Mouse (Mus musculus) neural tube, embryonic 10.5 days (tissue): ENCODE results near the gene Gpr1.
"Not testable (repeated sequence)": the region's sequence is repeated elsewhere in the genome, so short reads cannot be mapped to it uniquely, and the experiment has no call there.

ENCODE experiments used
- DNase-seq: peaks from one replicate; pipeline ENCODE4 v3.0.0-alpha.2; 2017; ENCODE audit warnings: low spot score; ENCODE audit errors: extremely low spot score

Gpr1 gene

GRCm38 (mm10) chr1:63225009-63225408, 10.7 kb upstream of the Gpr1 start:
- DNase-seq = no peak

- no peak for DNase-seq
Measured at GRCm38 (mm10) chr1:63219277-63219676, 4.9 kb upstream of the Gpr1 start.

GRCm38 (mm10) chr1:63214631-63215030, 288 bp upstream of the Gpr1 start:
- no peak for DNase-seq

- DNase-seq = no peak
Measured at GRCm38 (mm10) chr1:63213478-63214270, 669 bp downstream of the Gpr1 start.

- no peak for DNase-seq
Measured at GRCm38 (mm10) chr1:63209861-63210529, 4.3 kb downstream of the Gpr1 start.

GRCm38 (mm10) chr1:63207607-63208006, 6.7 kb downstream of the Gpr1 start:
- DNase-seq = no peak

- DNase-seq = no peak
Measured at GRCm38 (mm10) chr1:63204660-63205394, 9.5 kb downstream of the Gpr1 start.

GRCm38 (mm10) chr1:63203950-63204659, 10.2 kb downstream of the Gpr1 start:
- peak; percentile 77 for DNase-seq

GRCm38 (mm10) chr1:63203471-63203870, 10.9 kb downstream of the Gpr1 start:
- DNase-seq = no peak

GRCm38 (mm10) chr1:63201672-63202071, 12.7 kb downstream of the Gpr1 start:
- DNase-seq = no peak

- no peak for DNase-seq
Measured at GRCm38 (mm10) chr1:63200322-63200721, 14.0 kb downstream of the Gpr1 start.

GRCm38 (mm10) chr1:63199387-63199786, 15.0 kb downstream of the Gpr1 start:
- no peak for DNase-seq

- DNase-seq = no peak
Measured at GRCm38 (mm10) chr1:63195848-63196512, 18.4 kb downstream of the Gpr1 start.

GRCm38 (mm10) chr1:63192306-63193065, 21.9 kb downstream of the Gpr1 start:
- no peak for DNase-seq

- DNase-seq = no peak
Measured at GRCm38 (mm10) chr1:63190851-63191250, 23.5 kb downstream of the Gpr1 start.

- DNase-seq = no peak
Measured at GRCm38 (mm10) chr1:63188536-63188935, 25.8 kb downstream of the Gpr1 start.

GRCm38 (mm10) chr1:63185430-63185829, 28.9 kb downstream of the Gpr1 start:
- DNase-seq = not testable (repeated sequence)

- DNase-seq = peak; percentile 45
Measured at GRCm38 (mm10) chr1:63182636-63183270, 31.6 kb downstream of the Gpr1 start.

- DNase-seq = no peak
Measured at GRCm38 (mm10) chr1:63182212-63182611, 32.1 kb downstream of the Gpr1 start.

GRCm38 (mm10) chr1:63181480-63181879, 32.9 kb downstream of the Gpr1 start:
- DNase-seq = no peak
